In genomic region chr6:42265391-42266330, GRCm38 (mm10) we compare ENCODE assay signal across 8 mouse cellular contexts. TPM values are rescaled to one million over a fixed set of nuclear protein-coding genes. Genes with fewer than 3 reads are reported as not detected.
DNase-seq lines count a peak whose midpoint lies in the region; ATAC-seq and TF ChIP-seq lines count a peak whose summit lies in the region.

No protein-coding gene starts in this region.

- peak overlapping the region; percentile 77 for H3K4me2 ChIP-seq in heart, embryonic 14.5 days (ENCODE audit: low read length)
- peak overlapping the region; percentile 85 for H3K4me2 ChIP-seq in liver, embryonic 14.5 days (ENCODE audit: low read depth)
- H3K4me2 ChIP-seq in neural tube, embryonic 14.5 days (ENCODE audit: low read depth, low read length), result peak overlapping the region; percentile 55

- intact Hi-C loops in left cerebral cortex, adult 2 months (cut with DNase I), result loop anchor here (1.0 to 5.0 kb wide), 3 partner anchors 57 to 661 kb away; partner anchors contain the start of gene Fam131b

- peak overlapping the region; percentile 89 for H3K9ac ChIP-seq in heart, embryonic 14.5 days (ENCODE audit: low read length)
- H3K9ac ChIP-seq in liver, embryonic 14.5 days (replicated peaks), result peak overlapping the region; percentile 85
- H3K9ac ChIP-seq in neural tube, embryonic 14.5 days (replicated peaks; ENCODE audit: low read depth, low read length), result peak overlapping the region; percentile 86

- no peaks in the 10 kb centered on the region for H3K27me3 ChIP-seq in heart, embryonic 14.5 days (ENCODE audit: control insufficient read depth, insufficient read depth, low read length)
- H3K27me3 ChIP-seq in liver, embryonic 14.5 days (ENCODE audit: control insufficient read depth, insufficient read depth, low read length), result no peaks in the 10 kb centered on the region
- 0 out of 2 replicates have a peak, but pooled peaks cover 2% of the 10 kb centered on the region for H3K27me3 ChIP-seq in neural tube, embryonic 14.5 days (ENCODE audit: control insufficient read depth, insufficient read depth, low read length)

- no peak for DNase-seq in left cerebral cortex, adult 2 months (ENCODE audit: extremely low spot score in 1 of 2, low spot score in 2 of 2)
- DNase-seq in left cerebral cortex, adult 18-20 months (ENCODE audit: low spot score in 2 of 2), result no peak
- DNase-seq in brain, adult 2 months (ENCODE audit: low read depth, low spot score), result peak; percentile 16
- DNase-seq in liver, embryonic 14.5 days (ENCODE audit: low read depth in 3 of 3, low spot score in 3 of 3), result peak; percentile 51 to 63 (median 58)
- DNase-seq in cerebellum, adult 11 months, result no peak
- no peak for DNase-seq in adrenal gland, adult 8-10 months

- no peaks in the 10 kb centered on the region for H3K9me3 ChIP-seq in heart, embryonic 14.5 days (ENCODE audit: control insufficient read depth, low read length)
- no peaks in the 10 kb centered on the region for H3K9me3 ChIP-seq in liver, embryonic 14.5 days (ENCODE audit: control insufficient read depth, low read length)
- H3K9me3 ChIP-seq in neural tube, embryonic 14.5 days (ENCODE audit: control insufficient read depth, low read length), result no peaks in the 10 kb centered on the region

- peak overlapping the region; percentile 93 for H3K27ac ChIP-seq in left cerebral cortex, adult 2 months
- peak overlapping the region; percentile 76 to 92 for H3K27ac ChIP-seq in heart, embryonic 14.5 days (replicated peaks in 1 of 2; ENCODE audit: control insufficient read depth in 1 of 2, insufficient read depth in 1 of 2, low read depth in 2 of 2, low read length in 2 of 2)
- peak overlapping the region; percentile 53 for H3K27ac ChIP-seq in liver, embryonic 14.5 days
- peak overlapping the region; percentile 86 for H3K27ac ChIP-seq in neural tube, embryonic 14.5 days (ENCODE audit: low read depth, low read length)

- peaks cover 37% of the 10 kb centered on the region for H3K36me3 ChIP-seq in heart, embryonic 14.5 days (ENCODE audit: control insufficient read depth, insufficient read depth, low read length)
- peaks cover 35% of the 10 kb centered on the region for H3K36me3 ChIP-seq in liver, embryonic 14.5 days (replicated peaks; ENCODE audit: control insufficient read depth, insufficient read depth, low read depth)
- H3K36me3 ChIP-seq in neural tube, embryonic 14.5 days (ENCODE audit: control insufficient read depth, insufficient read depth, low read length), result peaks cover 28% of the 10 kb centered on the region

- under 1% methylated on average over 21 of the region's 21 CpGs for WGBS in heart, embryonic 14.5 days
- WGBS in liver, embryonic 14.5 days (ENCODE audit: insufficient replicate concordance), result under 1% methylated on average over 21 of the region's 21 CpGs
- WGBS in neural tube, embryonic 14.5 days, result 1% methylated on average over 21 of the region's 21 CpGs

- TF ChIP-seq EP300 in liver, embryonic 14.5 days (IDR thresholded peaks at IDR 0.05; ENCODE audit: low read depth), result peak; percentile 58; the same call in 1 of the 2 replicates

- no peak for TF ChIP-seq CTCF in left cerebral cortex, adult 2 months (IDR thresholded peaks at IDR 0.05)
- 0 out of 2 replicates have a peak, but pooled peaks have one; percentile 3 for TF ChIP-seq CTCF in liver, embryonic 14.5 days (IDR thresholded peaks at IDR 0.05; ENCODE audit: low read depth)

- H3K4me3 ChIP-seq in left cerebral cortex, adult 2 months, result peak overlapping the region; percentile 98
- H3K4me3 ChIP-seq in heart, embryonic 14.5 days (ENCODE audit: control insufficient read depth in 1 of 2, insufficient read depth in 1 of 2, low read depth in 1 of 2, low read length in 2 of 2), result peak overlapping the region; percentile 61 to 99
- peak overlapping the region; percentile 96 to 97 for H3K4me3 ChIP-seq in liver, embryonic 14.5 days (ENCODE audit: insufficient read depth in 1 of 2, low read depth in 2 of 2, low read length in 2 of 2)
- H3K4me3 ChIP-seq in neural tube, embryonic 14.5 days (ENCODE audit: low read depth, low read length), result peak overlapping the region; percentile 93

- H3K4me1 ChIP-seq in heart, embryonic 14.5 days (ENCODE audit: control insufficient read depth in 2 of 2, insufficient read depth in 2 of 2, low read length in 2 of 2), result peaks cover 0 to 22% of the 10 kb centered on the region in 2 experiments; a peak in 3 of 4 replicates
- peaks cover 8 to 10% of the 10 kb centered on the region in 2 experiments for H3K4me1 ChIP-seq in liver, embryonic 14.5 days (replicated peaks; ENCODE audit: control insufficient read depth in 2 of 2, insufficient read depth in 2 of 2, low read length in 1 of 2)
- H3K4me1 ChIP-seq in neural tube, embryonic 14.5 days (ENCODE audit: control insufficient read depth, insufficient read depth, low read length), result peaks cover 6% of the 10 kb centered on the region

- no peak for ATAC-seq in heart, embryonic 14.5 days (ENCODE audit: insufficient number of reproducible peaks, insufficient read depth, low FRiP score, low read depth)
- ATAC-seq in liver, embryonic 14.5 days (ENCODE audit: insufficient read depth), result no peak
- no peak; the same call in 1 of the 2 replicates for ATAC-seq in neural tube, embryonic 14.5 days (ENCODE audit: low read depth)

RNA-seq across cellular contexts. Expression of gene Casp2, which starts 0.9 kb away (rescaled TPM):
- total RNA-seq in left cerebral cortex, adult 2 months (2021), result 10 to 100 TPM; 19.7 to 28.1 TPM
- total RNA-seq in left cerebral cortex, adult 18-20 months (2021), result 10 to 100 TPM; 20.6 to 22.3 TPM
- polyA plus RNA-seq in heart, embryonic 14.5 days (2014; fragmentation: Nextera tagmentation; extraction: Ambion mirVana), result 30.5 and 30.8 TPM in 2 replicates
- polyA plus RNA-seq in liver, embryonic 14.5 days (2012; rRNA removed), result 26.1 and 27.0 TPM in 2 replicates
- 21.9 and 25.0 TPM in 2 replicates for polyA plus RNA-seq in liver, embryonic 14.5 days (2014; fragmentation: Nextera tagmentation; extraction: Ambion mirVana)
- polyA plus RNA-seq in neural tube, embryonic 14.5 days (2014; fragmentation: Nextera tagmentation; extraction: Ambion mirVana), result 34.0 and 34.7 TPM in 2 replicates
- total RNA-seq in adrenal gland, adult 8-10 months (2022), result 10 to 100 TPM; 20.1 to 27.2 (median 26.3) TPM

RNA-seq across cellular contexts. Expression of gene Tmem139, which starts 3.9 kb away (rescaled TPM):
- not detected for total RNA-seq in left cerebral cortex, adult 2 months (2021)
- not detected for total RNA-seq in left cerebral cortex, adult 18-20 months (2021)
- polyA plus RNA-seq in heart, embryonic 14.5 days (2014; fragmentation: Nextera tagmentation; extraction: Ambion mirVana), result 0.23 TPM in 1 of 2 replicates, not detected in the other
- polyA plus RNA-seq in liver, embryonic 14.5 days (2012; rRNA removed), result 0.02 and 0.03 TPM in 2 replicates
- not detected in 2 replicates for polyA plus RNA-seq in liver, embryonic 14.5 days (2014; fragmentation: Nextera tagmentation; extraction: Ambion mirVana)
- 0.17 TPM in 1 of 2 replicates, not detected in the other for polyA plus RNA-seq in neural tube, embryonic 14.5 days (2014; fragmentation: Nextera tagmentation; extraction: Ambion mirVana)
- total RNA-seq in adrenal gland, adult 8-10 months (2022), result 1 to 10 TPM in 2 of 4 experiments, under 1 TPM in 1, not detected in 1; 0.27 to 4.7 (median 4.5) TPM

RNA-seq across cellular contexts. Expression of gene Gstk1, which starts 19.9 kb away (rescaled TPM):
- 10 to 100 TPM in 1 of 2 experiments, 1 to 10 TPM in 1; 9.0 to 10.0 TPM for total RNA-seq in left cerebral cortex, adult 2 months (2021)
- 10 to 100 TPM; 11.0 to 14.9 TPM for total RNA-seq in left cerebral cortex, adult 18-20 months (2021)
- polyA plus RNA-seq in heart, embryonic 14.5 days (2014; fragmentation: Nextera tagmentation; extraction: Ambion mirVana), result 12.5 and 14.5 TPM in 2 replicates
- polyA plus RNA-seq in liver, embryonic 14.5 days (2012; rRNA removed), result 4.0 and 4.7 TPM in 2 replicates
- polyA plus RNA-seq in liver, embryonic 14.5 days (2014; fragmentation: Nextera tagmentation; extraction: Ambion mirVana), result 5.6 and 6.3 TPM in 2 replicates
- 8.0 and 12.4 TPM in 2 replicates for polyA plus RNA-seq in neural tube, embryonic 14.5 days (2014; fragmentation: Nextera tagmentation; extraction: Ambion mirVana)
- total RNA-seq in adrenal gland, adult 8-10 months (2022), result 100 to 1,000 TPM in 2 of 4 experiments, 10 to 100 TPM in 2; 66.8 to 415 (median 181) TPM

RNA-seq across cellular contexts. Expression of gene Clcn1, which starts 20.8 kb away (rescaled TPM):
- total RNA-seq in left cerebral cortex, adult 2 months (2021), result 1 to 10 TPM; 5.3 to 6.4 TPM
- 1 to 10 TPM; 3.8 to 4.0 TPM for total RNA-seq in left cerebral cortex, adult 18-20 months (2021)
- polyA plus RNA-seq in heart, embryonic 14.5 days (2014; fragmentation: Nextera tagmentation; extraction: Ambion mirVana), result 0.40 and 0.86 TPM in 2 replicates
- 0.17 and 0.30 TPM in 2 replicates for polyA plus RNA-seq in liver, embryonic 14.5 days (2012; rRNA removed)
- polyA plus RNA-seq in liver, embryonic 14.5 days (2014; fragmentation: Nextera tagmentation; extraction: Ambion mirVana), result 0.05 TPM in 1 of 2 replicates, not detected in the other
- 2.2 and 2.6 TPM in 2 replicates for polyA plus RNA-seq in neural tube, embryonic 14.5 days (2014; fragmentation: Nextera tagmentation; extraction: Ambion mirVana)
- under 1 TPM in 2 of 4 experiments, not detected in 2; 0.13 to 0.68 TPM for total RNA-seq in adrenal gland, adult 8-10 months (2022)

RNA-seq across cellular contexts. Expression of gene Tas2r144, which starts 50.5 kb away (rescaled TPM):
- not detected for total RNA-seq in left cerebral cortex, adult 2 months (2021)
- not detected for total RNA-seq in left cerebral cortex, adult 18-20 months (2021)
- polyA plus RNA-seq in heart, embryonic 14.5 days (2014; fragmentation: Nextera tagmentation; extraction: Ambion mirVana), result not detected in 2 replicates
- polyA plus RNA-seq in liver, embryonic 14.5 days (2012; rRNA removed), result not detected in 2 replicates
- not detected in 2 replicates for polyA plus RNA-seq in liver, embryonic 14.5 days (2014; fragmentation: Nextera tagmentation; extraction: Ambion mirVana)
- polyA plus RNA-seq in neural tube, embryonic 14.5 days (2014; fragmentation: Nextera tagmentation; extraction: Ambion mirVana), result not detected in 2 replicates
- not detected for total RNA-seq in adrenal gland, adult 8-10 months (2022)

Comparison
In these comparisons a context has a peak if more than half of its experiments do, and no peak if none do; other contexts are left out.
1. DNase-seq: peak in brain, adult 2 months (single experiment) and liver, embryonic 14.5 days (3 of 3); none in left cerebral cortex, adult 2 months (0 of 2), left cerebral cortex, adult 18-20 months (0 of 2), cerebellum, adult 11 months (single experiment) and adrenal gland, adult 8-10 months (single experiment).
2. RNA of gene Gstk1, which starts 19.9 kb away (total RNA-seq): 66.8 to 415 TPM in adrenal gland, adult 8-10 months; 11.0 to 14.9 TPM in left cerebral cortex, adult 18-20 months and 9.0 to 10.0 TPM in left cerebral cortex, adult 2 months; every median in the first group is over 4 times any median in the second.
3. Peak in every context shown above with its lines, with median percentiles within 50 percentile points of each other: H3K27ac ChIP-seq, H3K4me3 ChIP-seq, H3K4me2 ChIP-seq and H3K9ac ChIP-seq.